Mouse (Mus musculus): Measurements from ENCODE around the gene Nsd1. TPM values are rescaled to one million over a fixed set of nuclear protein-coding genes. Genes with fewer than 3 reads are reported as not detected.

Gene Nsd1
- polyA plus RNA-seq, 1 experiment from 2014 or later: 49.6 TPM

DNA sequence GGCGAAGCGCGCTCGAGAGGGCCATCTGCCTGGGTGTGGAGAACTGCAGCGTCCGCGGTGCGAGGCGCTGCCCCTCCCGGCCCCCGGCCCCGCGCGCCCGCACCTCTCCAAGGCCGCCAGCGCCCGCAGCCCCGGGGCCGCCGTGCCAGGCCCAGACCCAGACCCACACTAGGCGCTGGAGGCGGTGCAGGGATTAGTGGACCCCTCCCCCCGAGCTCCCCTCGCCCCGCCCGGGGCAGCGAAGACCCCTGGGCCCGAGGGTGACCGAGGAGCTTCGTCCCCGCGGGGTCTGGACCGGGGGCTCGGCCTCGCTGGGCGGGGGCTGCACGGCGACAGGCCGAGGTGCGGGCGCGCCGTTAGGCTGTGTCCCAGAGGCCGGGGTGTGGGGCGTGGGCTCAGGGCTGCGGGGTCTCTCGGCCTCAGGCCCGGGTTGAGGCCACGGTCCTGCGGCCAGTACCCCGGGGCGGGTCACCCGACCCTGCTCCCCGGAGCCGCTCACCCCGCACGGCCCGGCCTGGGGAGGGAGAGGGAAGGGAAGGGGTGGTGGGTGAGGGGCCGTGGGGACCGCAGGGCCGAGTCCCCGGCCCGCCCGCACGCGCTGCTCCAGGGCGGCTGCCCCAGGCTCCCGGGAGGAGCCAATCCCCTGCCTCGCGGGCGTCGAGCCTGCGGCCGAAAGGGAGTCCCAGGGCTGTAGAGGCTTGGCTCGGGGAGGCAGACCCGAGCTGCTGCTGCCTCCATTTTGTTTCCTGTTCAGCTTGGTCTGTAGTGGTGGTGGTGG lies 800 bp downstream of the Nsd1 start:
- Histone ChIP-seq H3K4me2 (replicated peaks; ENCODE audit: low read depth, low read length) (peak overlapping the region; percentile 86), H3K4me1 (ENCODE audit: insufficient read depth, low read length) (peaks cover 33% of the 10 kb centered on the region), H3K9ac (replicated peaks; ENCODE audit: low read length) (peak overlapping the region; percentile 97), H3K27ac (ENCODE audit: low read length) (peak overlapping the region; percentile 99), H3K9me3 (ENCODE audit: low read length) (no peaks in the 10 kb centered on the region), H3K4me3 (ENCODE audit: low read length) (peak overlapping the region; percentile 86), H3K27me3 (ENCODE audit: insufficient read depth, low read length) (no peaks in the 10 kb centered on the region), H3K36me3 (ENCODE audit: insufficient read depth, low read length) (peaks cover 16% of the 10 kb centered on the region; the same call in 1 of the 2 replicates)
- under 1% methylated on average over 69 of the region's 77 CpGs for WGBS
- peak; percentile 60 for ATAC-seq (ENCODE audit: low FRiP score, low TSS enrichment)

DNA sequence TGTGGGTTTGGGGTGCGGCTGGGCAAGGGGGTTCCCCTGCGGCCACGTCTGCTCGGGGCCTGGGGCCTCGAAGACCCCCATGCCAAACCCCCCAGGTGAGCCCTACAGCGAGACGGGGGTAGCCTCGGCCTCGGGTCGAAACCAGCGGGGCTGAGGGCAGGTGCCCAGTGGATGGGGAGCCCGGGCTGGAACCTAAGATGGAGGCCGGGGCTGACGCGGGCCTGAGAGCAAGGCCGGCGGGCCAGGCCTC lies 1.3 kb downstream of the Nsd1 start:
- H3K27ac ChIP-seq (ENCODE audit: low read length): peak overlapping the region; percentile 99
- H3K9ac ChIP-seq (replicated peaks; ENCODE audit: low read length): peak overlapping the region; percentile 97
- under 1% methylated on average over 17 of the region's 17 CpGs for WGBS
- no peaks in the 10 kb centered on the region for H3K9me3 ChIP-seq (ENCODE audit: low read length)
- peak; percentile 69 for ATAC-seq (ENCODE audit: low FRiP score, low TSS enrichment)
- H3K4me1 ChIP-seq (ENCODE audit: insufficient read depth, low read length): peaks cover 38% of the 10 kb centered on the region
- no peaks in the 10 kb centered on the region for H3K27me3 ChIP-seq (ENCODE audit: insufficient read depth, low read length)
- peaks cover 20% of the 10 kb centered on the region for H3K36me3 ChIP-seq (ENCODE audit: insufficient read depth, low read length)
- H3K4me2 ChIP-seq (replicated peaks; ENCODE audit: low read depth, low read length): peak overlapping the region; percentile 86
- peak overlapping the region; percentile 86 for H3K4me3 ChIP-seq (ENCODE audit: low read length)

DNA sequence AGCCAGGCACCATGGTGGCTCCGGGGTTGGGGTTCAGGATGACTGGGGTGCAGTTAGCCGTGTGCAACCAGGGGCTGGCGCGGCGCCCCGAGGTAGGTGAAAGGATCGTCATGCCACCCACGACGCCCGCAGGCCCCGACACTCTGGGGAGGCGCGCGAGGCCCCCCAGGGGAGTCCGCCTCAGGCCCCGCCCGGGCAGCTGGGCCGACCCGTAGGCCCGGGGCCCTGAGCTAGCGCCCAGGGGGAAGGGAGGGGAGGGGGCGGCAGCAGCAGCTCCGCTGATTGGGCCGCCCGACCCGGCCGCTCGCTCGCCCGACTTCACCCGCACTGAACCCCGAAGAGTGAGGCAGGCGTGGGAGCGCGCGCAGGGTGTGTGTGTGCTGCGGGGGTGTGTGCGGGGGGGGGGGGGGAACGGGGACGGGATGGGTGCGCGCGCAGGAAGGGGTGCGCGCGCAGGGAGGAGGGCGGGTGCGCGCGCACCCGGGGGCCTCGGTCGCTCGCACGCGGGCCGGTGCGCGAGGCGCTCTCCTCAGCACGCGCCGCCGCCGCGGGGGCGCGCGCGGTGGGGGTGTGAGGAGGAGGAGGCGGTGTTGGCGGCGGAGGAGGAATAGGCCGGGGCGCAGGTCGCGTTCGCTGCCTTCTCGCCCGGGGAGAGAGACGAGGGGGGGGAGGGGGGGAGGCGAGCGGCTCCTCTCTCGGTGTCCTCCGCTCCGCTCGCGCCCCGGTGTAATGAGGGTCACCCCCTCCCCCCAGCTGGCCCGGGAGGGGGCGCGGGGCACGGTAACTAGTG lies 1.8 kb downstream of the Nsd1 start:
- peak; percentile 81 for ATAC-seq (ENCODE audit: low FRiP score, low TSS enrichment)
- H3K4me3 ChIP-seq (ENCODE audit: low read length): peak overlapping the region; percentile 86
- peaks cover 25% of the 10 kb centered on the region for H3K36me3 ChIP-seq (ENCODE audit: insufficient read depth, low read length)
- under 1% methylated on average over 30 of the region's 93 CpGs for WGBS
- peak overlapping the region; percentile 97 for H3K9ac ChIP-seq (replicated peaks; ENCODE audit: low read length)
- H3K4me1 ChIP-seq (ENCODE audit: insufficient read depth, low read length): peaks cover 43% of the 10 kb centered on the region
- peak overlapping the region; percentile 99 for H3K27ac ChIP-seq (ENCODE audit: low read length)
- H3K27me3 ChIP-seq (ENCODE audit: insufficient read depth, low read length): no peaks in the 10 kb centered on the region
- H3K4me2 ChIP-seq (replicated peaks; ENCODE audit: low read depth, low read length): peak overlapping the region; percentile 86
- H3K9me3 ChIP-seq (ENCODE audit: low read length): no peaks in the 10 kb centered on the region

DNA sequence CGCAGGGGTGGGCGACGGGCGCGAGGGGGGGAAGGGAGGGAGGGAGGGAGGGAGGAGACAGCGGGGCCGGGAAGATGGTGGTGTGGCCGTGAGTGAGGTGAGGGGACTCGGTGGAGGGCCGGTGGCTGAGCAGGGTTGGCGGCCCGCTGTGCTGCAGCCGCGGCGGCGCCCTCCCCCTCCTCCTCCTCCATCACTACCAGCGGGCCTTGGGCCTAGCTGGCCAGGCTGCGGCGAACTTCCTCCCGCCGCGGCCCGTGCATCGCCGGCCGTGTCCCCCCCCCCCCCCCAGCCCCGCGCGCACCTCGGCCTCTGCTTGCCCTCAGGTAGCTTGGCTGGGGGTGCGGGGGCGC lies 2.4 kb downstream of the Nsd1 start:
- no peaks in the 10 kb centered on the region for H3K27me3 ChIP-seq (ENCODE audit: insufficient read depth, low read length)
- H3K27ac ChIP-seq (ENCODE audit: low read length): peak overlapping the region; percentile 99
- WGBS: 0% methylated on average over 10 of the region's 32 CpGs
- peak overlapping the region; percentile 86 for H3K4me2 ChIP-seq (replicated peaks; ENCODE audit: low read depth, low read length)
- H3K4me3 ChIP-seq (ENCODE audit: low read length): peak overlapping the region; percentile 86
- ATAC-seq (ENCODE audit: low FRiP score, low TSS enrichment): peak; percentile 68
- H3K4me1 ChIP-seq (ENCODE audit: insufficient read depth, low read length): peaks cover 44% of the 10 kb centered on the region
- H3K36me3 ChIP-seq (ENCODE audit: insufficient read depth, low read length): peaks cover 30% of the 10 kb centered on the region
- no peaks in the 10 kb centered on the region for H3K9me3 ChIP-seq (ENCODE audit: low read length)
- H3K9ac ChIP-seq (replicated peaks; ENCODE audit: low read length): peak overlapping the region; percentile 97

DNA sequence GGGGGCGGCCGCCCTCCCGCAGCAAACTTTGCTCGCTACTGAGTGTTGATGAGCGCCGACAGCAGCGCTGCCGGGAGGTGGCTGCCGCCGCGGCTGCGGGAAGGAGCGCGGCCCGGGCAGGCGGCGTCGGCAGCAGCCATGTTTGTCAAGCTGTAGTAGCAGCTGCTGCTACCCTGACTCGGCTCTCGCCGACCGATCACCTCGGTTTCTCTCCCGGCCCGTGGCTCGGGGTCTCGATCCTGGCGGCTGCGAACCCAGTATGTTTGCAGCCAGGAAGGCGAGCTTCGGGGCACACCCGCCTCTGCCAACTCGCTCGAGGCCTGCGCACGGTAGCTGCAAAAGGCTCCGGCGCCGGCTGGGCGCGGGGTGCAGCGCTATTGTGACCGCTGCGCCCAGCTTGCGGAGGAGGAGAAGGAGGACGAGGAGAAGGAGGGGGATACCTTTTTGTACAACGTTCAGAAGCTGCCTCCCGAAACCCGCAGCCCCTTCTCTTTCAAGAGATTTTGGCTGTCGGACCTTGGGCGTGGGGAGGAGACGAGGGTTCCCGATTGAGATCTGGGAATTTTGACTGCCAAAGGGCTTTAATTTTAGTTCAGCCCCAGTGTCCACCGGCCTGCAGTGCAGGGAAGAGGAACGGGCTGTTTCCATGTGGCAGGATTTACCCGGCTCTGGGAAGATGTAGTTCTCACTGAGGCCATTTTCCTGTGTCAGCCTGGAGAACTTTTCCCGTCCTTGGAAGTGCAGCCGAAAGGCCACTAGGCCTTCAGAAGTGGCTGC lies 3.0 kb downstream of the Nsd1 start:
- Histone ChIP-seq H3K9ac (replicated peaks; ENCODE audit: low read length) (peak overlapping the region; percentile 97), H3K36me3 (ENCODE audit: insufficient read depth, low read length) (peaks cover 34% of the 10 kb centered on the region), H3K9me3 (ENCODE audit: low read length) (no peaks in the 10 kb centered on the region), H3K4me1 (ENCODE audit: insufficient read depth, low read length) (peaks cover 44% of the 10 kb centered on the region), H3K4me2 (replicated peaks; ENCODE audit: low read depth, low read length) (peak overlapping the region; percentile 86), H3K4me3 (ENCODE audit: low read length) (peak overlapping the region; percentile 86), H3K27me3 (ENCODE audit: insufficient read depth, low read length) (no peaks in the 10 kb centered on the region), H3K27ac (ENCODE audit: low read length) (peak overlapping the region; percentile 99)
- no peak for ATAC-seq (ENCODE audit: low FRiP score, low TSS enrichment)
- WGBS: under 1% methylated on average over 57 of the region's 58 CpGs

DNA sequence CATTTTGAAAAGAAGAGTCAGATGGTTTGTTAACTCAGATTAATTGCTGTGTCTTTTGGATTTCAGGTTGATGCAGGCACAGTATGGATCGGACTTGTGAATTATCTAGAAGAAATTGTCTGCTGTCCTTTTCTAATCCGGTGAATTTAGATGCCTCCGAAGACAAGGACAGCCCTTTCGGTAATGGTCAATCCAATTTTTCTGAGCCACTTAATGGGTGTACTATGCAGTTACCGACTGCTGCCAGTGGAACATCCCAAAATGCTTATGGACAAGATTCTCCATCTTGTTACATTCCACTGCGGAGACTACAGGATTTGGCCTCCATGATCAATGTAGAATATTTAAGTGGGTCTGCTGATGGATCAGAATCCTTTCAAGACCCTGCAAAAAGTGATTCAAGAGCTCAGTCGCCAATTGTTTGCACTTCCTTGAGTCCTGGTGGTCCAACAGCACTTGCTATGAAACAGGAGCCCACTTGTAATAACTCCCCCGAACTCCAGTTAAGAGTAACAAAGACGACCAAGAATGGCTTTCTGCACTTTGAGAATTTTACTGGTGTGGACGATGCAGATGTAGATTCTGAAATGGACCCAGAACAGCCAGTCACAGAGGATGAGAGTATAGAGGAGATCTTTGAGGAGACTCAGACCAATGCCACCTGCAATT lies 3.7 kb downstream of the Nsd1 start:
- peak overlapping the region; percentile 86 for H3K4me2 ChIP-seq (replicated peaks; ENCODE audit: low read depth, low read length)
- H3K27ac ChIP-seq (ENCODE audit: low read length): peak overlapping the region; percentile 99
- peak overlapping the region; percentile 86 for H3K4me3 ChIP-seq (ENCODE audit: low read length)
- H3K9ac ChIP-seq (replicated peaks; ENCODE audit: low read length): peak overlapping the region; percentile 97
- no peaks in the 10 kb centered on the region for H3K27me3 ChIP-seq (ENCODE audit: insufficient read depth, low read length)
- peaks cover 50% of the 10 kb centered on the region for H3K4me1 ChIP-seq (ENCODE audit: insufficient read depth, low read length)
- H3K9me3 ChIP-seq (ENCODE audit: low read length): no peaks in the 10 kb centered on the region
- ATAC-seq (ENCODE audit: low FRiP score, low TSS enrichment): no peak
- H3K36me3 ChIP-seq (ENCODE audit: insufficient read depth, low read length): peaks cover 39% of the 10 kb centered on the region
- WGBS: 49% methylated on average over 10 of the region's 10 CpGs

DNA sequence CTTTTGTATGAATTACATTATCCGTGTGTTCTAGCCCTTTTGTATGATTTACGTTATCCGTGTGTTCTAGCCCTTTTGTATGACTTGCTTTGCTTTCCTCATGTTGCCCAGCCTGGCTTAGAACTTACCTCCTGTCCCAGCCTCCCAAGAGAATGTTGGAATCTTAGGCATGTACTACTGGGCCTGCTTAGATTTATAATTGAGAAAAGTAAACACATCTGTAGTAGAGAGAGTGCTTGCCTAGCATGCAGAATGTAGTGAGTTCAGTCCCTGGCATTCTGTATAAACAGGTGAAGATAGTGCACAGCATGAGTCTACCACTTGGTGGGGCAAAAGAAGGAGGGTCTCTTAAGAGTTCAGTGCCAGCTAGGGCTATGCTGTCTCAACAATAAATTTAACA lies 14.8 kb downstream of the Nsd1 start:
- Histone ChIP-seq H3K9ac (replicated peaks; ENCODE audit: low read length) (no peak overlapping the region), H3K9me3 (ENCODE audit: low read length) (no peaks in the 10 kb centered on the region), H3K27ac (ENCODE audit: low read length) (no peak overlapping the region), H3K27me3 (ENCODE audit: insufficient read depth, low read length) (no peaks in the 10 kb centered on the region), H3K36me3 (ENCODE audit: insufficient read depth, low read length) (peaks cover 48% of the 10 kb centered on the region), H3K4me2 (replicated peaks; ENCODE audit: low read depth, low read length) (no peak overlapping the region), H3K4me3 (ENCODE audit: low read length) (no peak overlapping the region), H3K4me1 (ENCODE audit: insufficient read depth, low read length) (no peaks in the 10 kb centered on the region)
- no peak for ATAC-seq (ENCODE audit: low FRiP score, low TSS enrichment)
- whole genome bisulfite sequencing: 87% methylated on average over 3 of the region's 3 CpGs

DNA sequence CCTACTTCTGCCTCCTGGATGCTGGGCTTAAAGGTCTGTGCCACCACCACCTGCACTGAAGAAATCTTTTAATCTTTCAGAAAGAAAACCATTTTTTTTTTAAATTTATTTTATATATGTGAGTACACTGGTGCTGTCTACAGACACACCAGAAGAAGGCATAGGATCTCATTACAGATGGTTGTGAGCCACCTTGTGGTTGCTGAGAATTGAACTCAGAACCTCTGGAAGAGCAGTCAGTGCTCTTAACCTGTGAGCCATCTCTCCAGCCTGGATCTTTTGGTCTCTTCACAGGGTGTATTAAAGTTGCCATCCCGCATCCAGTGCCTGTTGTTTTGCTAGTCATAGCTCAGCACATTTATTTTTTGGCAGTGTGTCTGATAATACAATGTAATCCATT lies 21.1 kb downstream of the Nsd1 start:
- no peak overlapping the region for H3K9ac ChIP-seq (replicated peaks; ENCODE audit: low read length)
- no peaks in the 10 kb centered on the region for H3K4me1 ChIP-seq (ENCODE audit: insufficient read depth, low read length)
- H3K4me2 ChIP-seq (replicated peaks; ENCODE audit: low read depth, low read length): no peak overlapping the region
- peaks cover 40% of the 10 kb centered on the region for H3K36me3 ChIP-seq (ENCODE audit: insufficient read depth, low read length)
- no peak overlapping the region for H3K27ac ChIP-seq (ENCODE audit: low read length)
- no peaks in the 10 kb centered on the region for H3K9me3 ChIP-seq (ENCODE audit: low read length)
- H3K4me3 ChIP-seq (ENCODE audit: low read length): no peak overlapping the region
- ATAC-seq (ENCODE audit: low FRiP score, low TSS enrichment): no peak
- H3K27me3 ChIP-seq (ENCODE audit: insufficient read depth, low read length): no peaks in the 10 kb centered on the region
- WGBS: 92% methylated on average over 1 of the region's 1 CpGs

DNA sequence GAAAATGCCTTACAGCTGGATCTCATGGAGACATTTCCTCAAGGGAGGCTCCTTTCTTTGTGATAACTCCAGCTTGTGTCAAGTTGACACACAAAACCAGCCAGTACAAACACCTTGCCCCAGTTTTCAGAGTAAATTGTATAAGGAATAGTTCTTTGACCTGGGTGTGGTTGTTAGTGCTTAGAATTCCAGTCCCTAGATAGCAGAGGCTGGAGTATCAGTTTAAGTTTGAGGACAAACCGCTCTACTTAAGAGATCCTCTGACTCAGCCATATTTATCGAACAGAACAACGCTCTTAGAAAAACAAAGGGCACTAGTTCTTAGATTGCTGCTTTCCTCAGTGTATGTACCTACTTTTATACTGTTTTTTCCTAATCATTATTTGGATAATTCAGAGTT lies 33.6 kb downstream of the Nsd1 start:
- WGBS: 89% methylated on average over 3 of the region's 3 CpGs
- Histone ChIP-seq H3K4me1 (ENCODE audit: insufficient read depth, low read length) (no peaks in the 10 kb centered on the region), H3K9ac (replicated peaks; ENCODE audit: low read length) (no peak overlapping the region), H3K36me3 (ENCODE audit: insufficient read depth, low read length) (peaks cover 74% of the 10 kb centered on the region), H3K27ac (ENCODE audit: low read length) (no peak overlapping the region), H3K27me3 (ENCODE audit: insufficient read depth, low read length) (no peaks in the 10 kb centered on the region), H3K4me3 (ENCODE audit: low read length) (no peak overlapping the region), H3K4me2 (replicated peaks; ENCODE audit: low read depth, low read length) (no peak overlapping the region), H3K9me3 (ENCODE audit: low read length) (no peaks in the 10 kb centered on the region)
- ATAC-seq (ENCODE audit: low FRiP score, low TSS enrichment): no peak
